Mouse (Mus musculus): Measurements from ENCODE around the gene Ak1. TPM values are rescaled to one million over a fixed set of nuclear protein-coding genes. Genes with fewer than 3 reads are reported as not detected.

Ak1 gene
- polyA plus RNA-seq, 1 experiment = 0.08 TPM

DNA sequence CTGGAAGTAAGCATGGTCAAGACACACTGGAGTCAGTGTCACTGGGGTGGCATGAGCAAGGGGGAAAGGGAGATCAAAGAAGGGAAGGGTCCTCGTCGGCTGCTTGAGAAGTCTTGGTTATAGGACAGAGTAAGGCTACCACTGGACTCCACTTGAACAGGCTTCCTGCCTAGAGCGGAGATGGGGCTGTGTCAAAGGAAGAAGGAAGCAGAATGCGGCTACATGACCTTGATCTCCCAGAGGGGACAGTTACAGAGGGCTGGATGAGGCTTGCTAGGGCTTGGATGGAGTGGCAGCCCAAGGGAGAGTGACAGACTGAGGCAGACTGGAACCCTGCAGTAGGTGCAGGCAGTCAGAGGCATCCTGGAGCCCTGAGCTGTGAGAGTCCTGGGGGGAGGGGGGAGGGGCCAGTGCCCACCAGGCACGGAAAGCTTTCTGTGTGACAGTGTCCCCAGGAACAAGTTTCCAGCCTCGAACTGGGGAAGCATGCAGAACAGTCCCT is 19.0 kb downstream of the Ak1 start:
- Histone ChIP-seq H3K36me3 (ENCODE audit: control insufficient read depth) (no peaks in the 10 kb centered on the region), H3K9me3 (ENCODE audit: control insufficient read depth, low read length) (no peaks in the 10 kb centered on the region), H3K4me3 (replicated peaks) (no peak overlapping the region), H3K4me1 (ENCODE audit: control insufficient read depth) (peaks cover 28% of the 10 kb centered on the region), H3K27me3 (ENCODE audit: control insufficient read depth) (no peaks in the 10 kb centered on the region)
- TF ChIP-seq TAL1 (IDR thresholded peaks at IDR 0.05; ENCODE audit: low read length) = no peak
- TF ChIP-seq GATA1 (IDR thresholded peaks at IDR 0.05; ENCODE audit: low read length) = no peak

DNA sequence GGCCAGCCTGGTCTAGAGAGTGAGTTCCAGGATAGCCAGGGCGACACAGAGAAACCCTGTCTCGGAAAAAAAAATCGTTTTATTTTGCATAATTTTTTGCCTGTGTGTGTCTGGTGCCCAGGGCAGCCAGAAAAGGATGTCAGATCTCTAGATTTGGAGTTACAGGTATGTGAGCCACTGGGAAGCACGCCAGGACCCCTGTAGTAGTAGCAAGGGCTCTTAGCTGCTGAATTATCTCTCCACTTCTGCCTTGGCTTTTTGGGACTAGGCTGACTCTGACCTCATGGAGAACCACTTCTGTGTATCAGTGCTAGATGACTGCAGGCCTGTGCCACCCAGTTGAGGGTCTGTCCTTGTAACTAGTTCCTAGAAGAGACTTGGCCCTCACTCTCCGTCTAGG is 20.3 kb downstream of the Ak1 start:
- Histone ChIP-seq H3K4me3 (replicated peaks) (no peak overlapping the region), H3K4me1 (ENCODE audit: control insufficient read depth) (peaks cover 40% of the 10 kb centered on the region), H3K27me3 (ENCODE audit: control insufficient read depth) (no peaks in the 10 kb centered on the region), H3K36me3 (ENCODE audit: control insufficient read depth) (no peaks in the 10 kb centered on the region), H3K9me3 (ENCODE audit: control insufficient read depth, low read length) (no peaks in the 10 kb centered on the region)
- TF ChIP-seq GATA1 (IDR thresholded peaks at IDR 0.05; ENCODE audit: low read length) (no peak), TAL1 (IDR thresholded peaks at IDR 0.05; ENCODE audit: low read length) (no peak)

- Histone ChIP-seq H3K4me3 (replicated peaks) (no peak overlapping the region), H3K4me1 (ENCODE audit: control insufficient read depth) (peaks cover 49% of the 10 kb centered on the region), H3K9me3 (ENCODE audit: control insufficient read depth, low read length) (no peaks in the 10 kb centered on the region), H3K27me3 (ENCODE audit: control insufficient read depth) (no peaks in the 10 kb centered on the region), H3K36me3 (ENCODE audit: control insufficient read depth) (no peaks in the 10 kb centered on the region)
- no peak for TF ChIP-seq GATA1 (IDR thresholded peaks at IDR 0.05; ENCODE audit: low read length)
Observed at GRCm38 (mm10) chr2:32642813-32643212, 21.3 kb downstream of the Ak1 start.

DNA sequence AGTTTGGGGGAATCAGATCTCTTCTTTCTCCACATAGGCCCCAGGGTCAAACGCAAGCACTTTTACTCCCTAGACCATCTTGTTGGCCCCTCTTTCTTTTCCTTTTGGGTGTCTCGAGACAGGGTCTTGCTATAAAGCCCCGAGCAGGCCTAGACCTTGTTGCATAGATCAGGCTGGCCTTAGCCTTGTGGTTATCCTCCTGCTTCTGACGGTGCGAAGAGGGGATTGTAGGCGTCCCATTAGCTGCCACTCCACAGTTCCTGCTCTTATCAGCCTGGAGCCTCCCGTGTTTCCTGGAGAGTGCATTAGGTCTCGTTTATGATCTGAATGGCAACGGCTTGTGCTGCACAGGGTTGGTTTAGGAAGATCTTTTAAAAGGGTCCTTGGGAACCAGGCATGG is 22.5 kb downstream of the Ak1 start:
- Histone ChIP-seq H3K4me3 (replicated peaks) (no peak overlapping the region), H3K4me1 (ENCODE audit: control insufficient read depth) (peaks cover 48% of the 10 kb centered on the region), H3K36me3 (ENCODE audit: control insufficient read depth) (no peaks in the 10 kb centered on the region), H3K9me3 (ENCODE audit: control insufficient read depth, low read length) (no peaks in the 10 kb centered on the region), H3K27me3 (ENCODE audit: control insufficient read depth) (no peaks in the 10 kb centered on the region)
- TF ChIP-seq TAL1 (IDR thresholded peaks at IDR 0.05; ENCODE audit: low read length) = no peak

- Histone ChIP-seq H3K27me3 (ENCODE audit: control insufficient read depth) (no peaks in the 10 kb centered on the region), H3K4me1 (ENCODE audit: control insufficient read depth) (peaks cover 48% of the 10 kb centered on the region), H3K36me3 (ENCODE audit: control insufficient read depth) (no peaks in the 10 kb centered on the region), H3K9me3 (ENCODE audit: control insufficient read depth, low read length) (no peaks in the 10 kb centered on the region), H3K4me3 (replicated peaks) (peak overlapping the region; percentile 6)
- TF ChIP-seq TAL1 (IDR thresholded peaks at IDR 0.05; ENCODE audit: low read length) (no peak), GATA1 (IDR thresholded peaks at IDR 0.05; ENCODE audit: low read length) (no peak)
Observed at GRCm38 (mm10) chr2:32644799-32645475, 23.4 kb downstream of the Ak1 start.

GRCm38 (mm10) chr2:32645647-32646046 is 24.1 kb downstream of the Ak1 start:
- H3K9me3 ChIP-seq (ENCODE audit: control insufficient read depth, low read length) = no peaks in the 10 kb centered on the region
- TF ChIP-seq GATA1 (IDR thresholded peaks at IDR 0.05; ENCODE audit: low read length) (no peak), TAL1 (IDR thresholded peaks at IDR 0.05; ENCODE audit: low read length) (no peak)
- H3K4me3 ChIP-seq (replicated peaks) = no peak overlapping the region
- H3K27me3 ChIP-seq (ENCODE audit: control insufficient read depth) = no peaks in the 10 kb centered on the region
- peaks cover 45% of the 10 kb centered on the region for H3K4me1 ChIP-seq (ENCODE audit: control insufficient read depth)
- no peaks in the 10 kb centered on the region for H3K36me3 ChIP-seq (ENCODE audit: control insufficient read depth)

DNA sequence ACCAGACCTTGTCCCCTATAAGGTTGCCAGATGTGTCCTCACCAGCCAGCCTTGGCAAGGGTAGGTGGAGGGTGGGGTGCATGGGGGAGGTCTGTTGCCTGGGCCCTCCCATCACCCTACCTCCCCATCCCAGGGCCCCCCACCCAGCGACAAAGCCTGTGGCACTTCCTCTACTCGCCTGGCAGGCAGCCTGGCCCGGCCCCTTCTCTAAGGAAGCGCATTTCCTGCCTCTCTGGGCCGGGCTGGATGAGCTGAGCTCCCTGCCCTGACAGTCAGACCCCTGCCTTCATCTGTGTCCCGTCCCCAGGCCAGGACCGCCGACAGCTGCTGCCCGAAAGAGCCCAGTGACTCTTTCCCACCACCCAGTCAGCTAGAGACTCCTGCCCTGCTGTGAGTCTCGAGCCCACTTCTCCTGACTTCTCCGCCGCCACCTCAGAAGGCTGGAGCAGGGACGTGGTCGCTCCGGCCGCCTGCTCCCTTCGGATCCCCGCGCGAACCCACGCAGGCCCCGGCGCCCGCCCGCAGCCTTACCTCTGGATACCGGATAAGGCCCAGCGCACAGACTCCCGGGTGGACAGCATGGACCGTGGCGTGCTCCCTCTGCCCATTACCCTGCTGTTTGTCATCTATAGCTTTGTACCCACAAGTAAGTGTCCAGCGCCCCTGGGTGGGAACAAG is 25.0 kb downstream of the Ak1 start, which contains the start of gene Eng:
TSS of gene Eng (plus strand) at position 217 of the 678 bp plus-strand sequence.
- Histone ChIP-seq H3K27me3 (ENCODE audit: control insufficient read depth) (no peaks in the 10 kb centered on the region), H3K4me1 (ENCODE audit: control insufficient read depth) (peaks cover 43% of the 10 kb centered on the region), H3K9me3 (ENCODE audit: control insufficient read depth, low read length) (no peaks in the 10 kb centered on the region), H3K36me3 (ENCODE audit: control insufficient read depth) (no peaks in the 10 kb centered on the region), H3K4me3 (replicated peaks) (peak within 1 kb of the TSS; percentile 57)
- no peak for TF ChIP-seq TAL1 (IDR thresholded peaks at IDR 0.05; ENCODE audit: low read length)
- no peak for TF ChIP-seq GATA1 (IDR thresholded peaks at IDR 0.05; ENCODE audit: low read length)

DNA sequence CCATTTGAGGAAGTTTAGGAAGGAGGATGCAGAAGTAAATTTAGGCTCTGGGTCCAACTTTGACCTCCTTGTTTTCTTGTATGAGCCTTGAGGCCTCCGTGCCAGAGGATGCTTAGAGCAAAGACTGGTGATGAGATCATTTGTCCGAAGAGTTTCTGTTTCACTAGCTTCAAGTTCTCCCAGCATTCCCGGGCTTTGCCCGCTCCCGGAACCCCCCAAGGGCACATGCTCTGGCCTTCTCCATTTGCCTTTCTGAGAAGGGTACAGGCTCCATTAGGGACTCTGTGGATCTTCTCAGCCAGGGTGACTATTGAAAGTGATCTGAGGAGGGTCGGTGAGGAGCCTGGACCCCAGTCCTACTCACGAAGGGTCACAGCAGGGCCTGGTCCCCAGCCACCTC is 25.8 kb downstream of the Ak1 start:
- no peak for TF ChIP-seq TAL1 (IDR thresholded peaks at IDR 0.05; ENCODE audit: low read length)
- TF ChIP-seq GATA1 (IDR thresholded peaks at IDR 0.05; ENCODE audit: low read length) = no peak
- Histone ChIP-seq H3K9me3 (ENCODE audit: control insufficient read depth, low read length) (no peaks in the 10 kb centered on the region), H3K36me3 (ENCODE audit: control insufficient read depth) (no peaks in the 10 kb centered on the region), H3K27me3 (ENCODE audit: control insufficient read depth) (no peaks in the 10 kb centered on the region), H3K4me3 (replicated peaks) (peak overlapping the region; percentile 57), H3K4me1 (ENCODE audit: control insufficient read depth) (peaks cover 43% of the 10 kb centered on the region)

GRCm38 (mm10) chr2:32653764-32654163 is 32.2 kb downstream of the Ak1 start:
- H3K9me3 ChIP-seq (ENCODE audit: control insufficient read depth, low read length) = no peaks in the 10 kb centered on the region
- TF ChIP-seq GATA1 (IDR thresholded peaks at IDR 0.05; ENCODE audit: low read length) = no peak
- no peak for TF ChIP-seq TAL1 (IDR thresholded peaks at IDR 0.05; ENCODE audit: low read length)
- peaks cover 4% of the 10 kb centered on the region for H3K36me3 ChIP-seq (ENCODE audit: control insufficient read depth)
- H3K4me3 ChIP-seq (replicated peaks) = no peak overlapping the region
- H3K4me1 ChIP-seq (ENCODE audit: control insufficient read depth) = peaks cover 33% of the 10 kb centered on the region
- H3K27me3 ChIP-seq (ENCODE audit: control insufficient read depth) = no peaks in the 10 kb centered on the region
